Mouse (Mus musculus): ENCODE measurements around the gene Zbtb25.

Gene Zbtb25

GRCm38 (mm10) chr12:76369206-76369977 is at the start of gene Zbtb25:
Zbtb25 (minus strand) TSS chr12:76369602.
- DNase-seq: peak; percentile 89

- no peak for DNase-seq
Measured at GRCm38 (mm10) chr12:76418346-76418745, 48.9 kb upstream of the Zbtb25 start.

- no peak for DNase-seq
Measured at GRCm38 (mm10) chr12:76417433-76417854, 48.0 kb upstream of the Zbtb25 start, which contains the start of gene Ppp1r36. Ppp1r36 (plus strand) TSS chr12:76417538.

GRCm38 (mm10) chr12:76415383-76416010 is 46.1 kb upstream of the Zbtb25 start:
- no peak for DNase-seq

GRCm38 (mm10) chr12:76409166-76409565 is 39.8 kb upstream of the Zbtb25 start:
- DNase-seq: no peak

- no peak for DNase-seq
Measured at GRCm38 (mm10) chr12:76407184-76407583, 37.8 kb upstream of the Zbtb25 start.

GRCm38 (mm10) chr12:76405971-76406370 is 36.6 kb upstream of the Zbtb25 start:
- DNase-seq: no peak

GRCm38 (mm10) chr12:76405183-76405970 is 36.0 kb upstream of the Zbtb25 start:
- peak; percentile 30 for DNase-seq

GRCm38 (mm10) chr12:76404836-76405182 is 35.4 kb upstream of the Zbtb25 start:
- no peak for DNase-seq

GRCm38 (mm10) chr12:76403886-76404537 is 34.6 kb upstream of the Zbtb25 start, which contains the start of gene Hspa2:
Hspa2 (plus strand) TSS chr12:76404176.
- DNase-seq: peak; percentile 100

- DNase-seq: no peak
Measured at GRCm38 (mm10) chr12:76402991-76403885, 33.8 kb upstream of the Zbtb25 start.

- no peak for DNase-seq
Measured at GRCm38 (mm10) chr12:76401674-76402073, 32.3 kb upstream of the Zbtb25 start.

- no peak for DNase-seq
Measured at GRCm38 (mm10) chr12:76397281-76397680, 27.9 kb upstream of the Zbtb25 start.

- DNase-seq: no peak
Measured at GRCm38 (mm10) chr12:76392979-76393378, 23.6 kb upstream of the Zbtb25 start.

GRCm38 (mm10) chr12:76391595-76392271 is 22.3 kb upstream of the Zbtb25 start:
- no peak for DNase-seq

GRCm38 (mm10) chr12:76388794-76389193 is 19.4 kb upstream of the Zbtb25 start:
- no peak for DNase-seq

- DNase-seq: no peak
Measured at GRCm38 (mm10) chr12:76385342-76385741, 15.9 kb upstream of the Zbtb25 start.

- no peak for DNase-seq
Measured at GRCm38 (mm10) chr12:76380151-76380550, 10.7 kb upstream of the Zbtb25 start.

- DNase-seq: no peak
Measured at GRCm38 (mm10) chr12:76378556-76378955, 9.2 kb upstream of the Zbtb25 start.

GRCm38 (mm10) chr12:76377726-76378125 is 8.3 kb upstream of the Zbtb25 start:
- no peak for DNase-seq

GRCm38 (mm10) chr12:76377059-76377458 is 7.7 kb upstream of the Zbtb25 start:
- no peak for DNase-seq

Measured in right cerebral cortex, postnatal 14 days (tissue).